Mouse (Mus musculus) spleen, adult 2 months (tissue): ENCODE measurements at regions not wholly inside any gene's neighbourhood (a gene's known extent, or its start where the extent isn't known, plus 50 kb on each side); places are given as distances from the start of the nearest gene placed in this dataset.

Experiments used
- CTCF ChIP-seq: fragments of 200-500 bp; IDR thresholded peaks from 2 replicates; pipeline ENCODE4 v1.5.1; 2011; ENCODE audit warnings: mild to moderate bottlenecking, inconsistent platforms; ENCODE audit not compliant: insufficient read depth, insufficient read length, insufficient replicate concordance; ENCODE audit errors: extremely low read depth
- POLR2A ChIP-seq: fragments of 200-500 bp; IDR thresholded peaks from 2 replicates; pipeline ENCODE4 v1.6.1; 2011; ENCODE audit warnings: low read depth, low read length, inconsistent platforms

DNA sequence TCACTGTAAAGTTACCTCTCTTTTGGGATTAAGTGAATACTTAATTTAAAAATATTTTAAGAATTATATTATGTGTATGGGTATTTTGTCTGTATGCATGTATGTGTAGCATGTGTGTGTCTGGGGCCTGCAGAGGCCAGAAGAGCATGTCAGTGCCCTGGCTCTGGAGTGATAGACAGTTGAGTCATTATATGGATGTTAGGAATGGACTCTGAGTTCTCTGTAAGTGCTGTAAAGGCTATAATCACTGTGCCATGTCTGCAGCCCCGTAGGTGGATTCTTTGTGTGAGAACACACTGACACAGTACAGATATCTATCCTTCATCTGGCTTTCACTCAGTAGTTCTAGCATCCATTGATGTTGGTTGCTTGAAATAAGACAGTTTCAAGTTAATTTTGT is 2292.7 kb downstream of the 4930444P10Rik start:
- no peak for TF ChIP-seq POLR2A
- TF ChIP-seq CTCF: no peak
